Mouse (Mus musculus) C3H10T1/2 (cell line): ENCODE results near the gene Ubr7. TPM values are rescaled to one million over a fixed set of nuclear protein-coding genes. Genes with fewer than 3 reads are reported as not detected.

ENCODE experiments used
- polyA plus RNA-seq, 2 experiments: library from polyadenylated mRNA; unstranded; fragments of >200 nt; fragmentation: generic; extraction: Trizol; gene quantifications; one replicate each; pipeline ENCODE4 v1.2.1; 2012; ENCODE audit warnings: missing spikeins in 2 of 2

Gene Ubr7
- polyA plus RNA-seq = 10 to 100 TPM in 1 of 2 experiments, 1 to 10 TPM in 1; 3.1 to 13.9 TPM

GRCm38 (mm10) chr12:102757689-102758402 lies at the start of gene Ubr7, which contains the start of the genes Gm28051 and Gon7:
Gene Ubr7, plus strand, starts transcription at chr12:102757967.
Gene Gm28051, minus strand, starts transcription at chr12:102757765.
Gene Gon7, minus strand, starts transcription at chr12:102757803.

GRCm38 (mm10) chr12:102743589-102744574 lies 13.9 kb upstream of the Ubr7 start, which contains the start of the genes Moap1 and Tmem251:
Gene Moap1, minus strand, starts transcription at chr12:102743661.
Gene Tmem251, plus strand, starts transcription at chr12:102743762.

GRCm38 (mm10) chr12:102758403-102758756 lies 613 bp downstream of the Ubr7 start, which contains the start of gene Gm20604:
Gene Gm20604, minus strand, starts transcription at chr12:102758672.

Other genes starting within 250 kb of the Ubr7 start
- gene Chga, start 203.0 kb upstream of the Ubr7 start, polyA plus RNA-seq = not detected
- gene Itpk1, start 53.0 kb upstream of the Ubr7 start, polyA plus RNA-seq = 10 to 100 TPM in 1 of 2 experiments, 1 to 10 TPM in 1; 6.9 to 11.6 TPM
- gene Moap1, start 14.3 kb upstream of the Ubr7 start, polyA plus RNA-seq = 1 to 10 TPM in 1 of 2 experiments, under 1 TPM in 1; 0.09 to 3.0 TPM
- 1 to 10 TPM; 1.2 to 2.4 TPM for gene Tmem251, start 14.2 kb upstream of the Ubr7 start, polyA plus RNA-seq
- under 1 TPM in 1 of 2 experiments, not detected in 1; 0.27 TPM for gene Gm28051, start 202 bp upstream of the Ubr7 start, polyA plus RNA-seq
- 1 to 10 TPM; 2.6 to 6.2 TPM for gene Gon7, start 164 bp upstream of the Ubr7 start, polyA plus RNA-seq
- gene Gm20604, start 705 bp downstream of the Ubr7 start, polyA plus RNA-seq = 1 to 10 TPM; 1.0 to 4.6 TPM
- gene Btbd7, start 120.5 kb downstream of the Ubr7 start, polyA plus RNA-seq = 1 to 10 TPM in 1 of 2 experiments, under 1 TPM in 1; 0.50 to 6.8 TPM
- not detected for gene Cox8c, start 141.3 kb downstream of the Ubr7 start, polyA plus RNA-seq
- gene Unc79, start 190.9 kb downstream of the Ubr7 start, polyA plus RNA-seq = not detected